Mouse (Mus musculus): ENCODE data around the gene Atg7.

DNA sequence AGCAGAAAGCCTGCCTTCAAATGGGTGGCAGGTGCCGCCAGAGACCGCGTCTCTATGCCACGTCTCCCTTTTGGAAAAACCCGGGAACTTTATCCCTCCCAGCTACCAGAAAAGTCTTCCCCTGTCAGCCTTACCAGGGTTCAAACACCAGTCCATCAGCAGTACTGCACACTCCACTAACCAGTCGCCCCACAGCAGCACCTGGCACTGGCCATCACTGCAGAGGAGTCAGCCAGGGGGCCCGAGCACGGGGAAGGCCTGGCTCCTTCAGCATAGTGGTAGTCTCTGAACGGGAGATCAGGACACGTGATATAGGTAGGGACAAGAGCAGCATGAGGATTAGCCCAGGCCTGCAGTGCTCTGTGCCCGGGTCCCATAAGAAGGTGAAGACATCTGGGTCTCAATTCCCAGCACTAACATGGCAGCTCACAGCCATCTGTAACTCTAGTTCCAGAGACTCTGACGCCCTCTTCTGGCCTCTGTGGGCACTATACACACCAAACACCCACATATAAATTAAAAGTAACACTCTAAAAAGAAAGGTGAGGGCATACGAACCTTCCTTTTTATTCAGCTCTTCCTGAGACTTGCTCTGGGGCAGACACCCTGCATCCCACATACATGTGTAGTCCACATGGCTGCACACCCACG lies 228.2 kb downstream of the Atg7 start:
- TF ChIP-seq CTCF (conservative IDR thresholded peaks at IDR 0.05 in 1 of 2, IDR thresholded peaks at IDR 0.05 in 1 of 2; ENCODE audit: low read depth in 2 of 2, low read length in 2 of 2): peak in 1 of 2 experiments; percentile 29; a peak in 2 of 4 replicates
- peak; percentile 7 for TF ChIP-seq RAD21 (IDR thresholded peaks at IDR 0.05; ENCODE audit: low read depth, low read length)
- TF ChIP-seq KAT2A (IDR thresholded peaks at IDR 0.05; ENCODE audit: insufficient replicate concordance, low read length): no peak
- TF ChIP-seq POLR2A (IDR thresholded peaks at IDR 0.05; ENCODE audit: low read depth, low read length): no peak
- TF ChIP-seq MAFK (IDR thresholded peaks at IDR 0.05; ENCODE audit: insufficient replicate concordance, low read length): no peak
- no peak for TF ChIP-seq NELFE (IDR thresholded peaks at IDR 0.05; ENCODE audit: low read depth, low read length)
- TF ChIP-seq ELF1 (IDR thresholded peaks at IDR 0.05; ENCODE audit: low read depth, low read length): no peak
- TF ChIP-seq SMC3 (IDR thresholded peaks at IDR 0.05; ENCODE audit: low read depth, low read length): peak; percentile 15; the same call in 1 of the 2 replicates
- TF ChIP-seq UBTF (IDR thresholded peaks at IDR 0.05; ENCODE audit: low read depth, low read length): no peak
- TF ChIP-seq CHD2 (IDR thresholded peaks at IDR 0.05; ENCODE audit: low read length): no peak
